In the genomic region with DNA sequence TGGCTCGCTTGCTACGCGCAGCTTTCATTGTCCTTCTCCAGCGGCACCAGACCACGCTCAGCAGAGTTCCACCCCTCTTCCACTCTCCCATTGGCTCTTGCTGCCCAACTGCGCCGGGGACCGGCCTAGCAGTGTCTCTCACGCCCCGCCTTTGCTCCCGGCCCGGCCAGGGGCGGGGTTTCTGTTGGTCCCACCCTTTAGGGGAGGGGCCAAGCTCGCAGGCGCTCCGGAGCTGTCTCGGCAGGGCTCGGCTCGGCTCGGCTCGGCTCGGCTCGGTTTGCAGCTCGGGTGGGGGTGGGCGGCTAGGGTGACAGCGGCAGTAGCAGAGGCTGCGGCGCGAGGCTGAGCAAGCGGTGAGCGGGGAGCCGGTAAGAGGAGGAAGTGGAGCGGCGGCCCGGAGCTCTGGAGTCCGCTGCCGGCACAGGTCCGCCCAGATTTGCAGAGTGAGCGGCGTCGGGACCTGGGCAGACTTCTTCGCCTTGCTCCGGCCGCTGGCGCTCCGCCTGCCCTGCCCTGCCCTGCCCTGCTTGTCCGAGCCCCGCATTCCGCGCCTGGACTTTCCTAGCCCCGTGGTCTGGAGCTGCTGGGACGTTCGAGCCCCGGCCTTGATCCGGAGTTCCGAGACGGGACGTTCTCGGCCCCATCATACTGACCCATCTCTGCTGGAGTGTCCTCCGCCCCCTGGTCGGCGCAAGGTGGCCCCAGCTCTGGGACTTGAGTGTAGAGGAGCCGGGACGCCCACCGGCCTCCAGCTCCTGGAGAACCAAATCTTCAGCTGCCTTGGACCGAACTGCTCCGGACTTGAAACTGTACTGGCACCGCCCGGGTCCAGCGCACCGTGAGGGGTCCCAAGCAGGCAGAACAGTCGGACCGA, we compare ENCODE assay signal across 8 mouse cellular contexts. TPM values are rescaled to one million over a fixed set of nuclear protein-coding genes. Genes with fewer than 3 reads are reported as not detected.
DNase-seq lines count a peak whose midpoint lies in the region; ATAC-seq and TF ChIP-seq lines count a peak whose summit lies in the region.

Gene Gdpd5, plus strand, starts transcription at position 201 of the 874 bp plus-strand sequence.

- H3K27ac ChIP-seq in embryonic facial prominence, embryonic 13.5 days, result peak within 1 kb of the TSS; percentile 97
- H3K27ac ChIP-seq in kidney, adult 2 months (ENCODE audit: insufficient read depth, low read depth, low read length), result peak within 1 kb of the TSS; percentile 57
- H3K27ac ChIP-seq in limb, embryonic 12.5 days, result peak within 1 kb of the TSS; percentile 95
- peak within 1 kb of the TSS; percentile 98 for H3K27ac ChIP-seq in midbrain, embryonic 15.5 days
- peak within 1 kb of the TSS; percentile 63 for H3K27ac ChIP-seq in spleen, adult 2 months (ENCODE audit: insufficient read depth, low read length)

- H3K4me2 ChIP-seq in embryonic facial prominence, embryonic 13.5 days, result peak within 1 kb of the TSS; percentile 96
- H3K4me2 ChIP-seq in limb, embryonic 12.5 days, result peak within 1 kb of the TSS; percentile 98
- H3K4me2 ChIP-seq in midbrain, embryonic 15.5 days, result peak within 1 kb of the TSS; percentile 85

- ATAC-seq in embryonic facial prominence, embryonic 13.5 days (ENCODE audit: insufficient number of reproducible peaks, insufficient read depth, low FRiP score, low TSS enrichment, low read depth), result peak; percentile 96
- peak; percentile 96 for ATAC-seq in limb, embryonic 12.5 days (ENCODE audit: insufficient number of reproducible peaks, insufficient read depth, low FRiP score, low TSS enrichment, low read depth)
- ATAC-seq in midbrain, embryonic 15.5 days (replicated peaks), result peak; percentile 96

- under 1% methylated on average over 73 of the region's 73 CpGs for WGBS in embryonic facial prominence, embryonic 13.5 days
- WGBS in kidney, adult 2 months, result 1% methylated on average over 73 of the region's 73 CpGs
- under 1% methylated on average over 73 of the region's 73 CpGs for WGBS in limb, embryonic 12.5 days
- WGBS in midbrain, embryonic 15.5 days, result under 1% methylated on average over 73 of the region's 73 CpGs
- under 1% methylated on average over 73 of the region's 73 CpGs for WGBS in spleen, adult 2 months

- H3K9ac ChIP-seq in embryonic facial prominence, embryonic 13.5 days, result peak within 1 kb of the TSS; percentile 82
- H3K9ac ChIP-seq in limb, embryonic 12.5 days (replicated peaks), result peak within 1 kb of the TSS; percentile 75
- peak within 1 kb of the TSS; percentile 87 for H3K9ac ChIP-seq in midbrain, embryonic 15.5 days

- peak within 1 kb of the TSS; percentile 65 for H3K4me3 ChIP-seq in embryonic facial prominence, embryonic 13.5 days
- H3K4me3 ChIP-seq in kidney, adult 2 months (ENCODE audit: insufficient read depth, low read depth, low read length), result peak within 1 kb of the TSS; percentile 64
- peak within 1 kb of the TSS; percentile 62 for H3K4me3 ChIP-seq in limb, embryonic 12.5 days (replicated peaks)
- peak within 1 kb of the TSS; percentile 83 for H3K4me3 ChIP-seq in midbrain, embryonic 15.5 days
- peak within 1 kb of the TSS; percentile 69 for H3K4me3 ChIP-seq in spleen, adult 2 months (ENCODE audit: extremely low read depth, insufficient read depth, insufficient read length)

- peaks cover 40% of the 10 kb centered on the region for H3K4me1 ChIP-seq in embryonic facial prominence, embryonic 13.5 days
- H3K4me1 ChIP-seq in kidney, adult 2 months (ENCODE audit: control insufficient read depth, insufficient read depth, low read length), result 0 out of 2 replicates have a peak, but pooled peaks cover 4% of the 10 kb centered on the region
- peaks cover 39% of the 10 kb centered on the region for H3K4me1 ChIP-seq in limb, embryonic 12.5 days (replicated peaks)
- peaks cover 49% of the 10 kb centered on the region for H3K4me1 ChIP-seq in midbrain, embryonic 15.5 days
- no peaks in the 10 kb centered on the region for H3K4me1 ChIP-seq in spleen, adult 2 months (ENCODE audit: control insufficient read depth, insufficient read depth, insufficient read length)

- H3K9me3 ChIP-seq in embryonic facial prominence, embryonic 13.5 days, result no peaks in the 10 kb centered on the region
- H3K9me3 ChIP-seq in limb, embryonic 12.5 days, result 0 out of 2 replicates have a peak, but pooled peaks cover 2% of the 10 kb centered on the region
- no peaks in the 10 kb centered on the region for H3K9me3 ChIP-seq in midbrain, embryonic 15.5 days

- no peaks in the 10 kb centered on the region for H3K36me3 ChIP-seq in embryonic facial prominence, embryonic 13.5 days
- H3K36me3 ChIP-seq in kidney, adult 2 months (ENCODE audit: control insufficient read depth, insufficient read depth, low read length), result no peaks in the 10 kb centered on the region
- 0 out of 2 replicates have a peak, but pooled peaks cover 3% of the 10 kb centered on the region for H3K36me3 ChIP-seq in limb, embryonic 12.5 days
- H3K36me3 ChIP-seq in midbrain, embryonic 15.5 days (replicated peaks), result no peaks in the 10 kb centered on the region
- H3K36me3 ChIP-seq in spleen, adult 2 months (ENCODE audit: control insufficient read depth, insufficient read depth, low read length), result no peaks in the 10 kb centered on the region

- H3K27me3 ChIP-seq in embryonic facial prominence, embryonic 13.5 days, result peaks cover 17% of the 10 kb centered on the region
- no peaks in the 10 kb centered on the region for H3K27me3 ChIP-seq in kidney, adult 2 months (replicated peaks; ENCODE audit: control insufficient read depth, insufficient read depth, low read length)
- peaks cover 19% of the 10 kb centered on the region for H3K27me3 ChIP-seq in limb, embryonic 12.5 days
- no peaks in the 10 kb centered on the region for H3K27me3 ChIP-seq in midbrain, embryonic 15.5 days (replicated peaks)
- H3K27me3 ChIP-seq in spleen, adult 2 months (ENCODE audit: control insufficient read depth, insufficient read depth, low read length), result 0 out of 2 replicates have a peak, but pooled peaks cover 6% of the 10 kb centered on the region

- DNase-seq in 3134 (ENCODE audit: extremely low read depth, insufficient read length, low spot score), result peak; percentile 97
- DNase-seq in adrenal gland, postnatal 36 days, result peak; percentile 100
- DNase-seq in heart, adult 18-20 months, result peak; percentile 99 to 100
- peak; percentile 99 for DNase-seq in kidney, adult 2 months
- DNase-seq in spleen, adult 2 months (ENCODE audit: low read depth in 1 of 2, low spot score in 2 of 2), result peak; percentile 85 to 98

- TF ChIP-seq CTCF in kidney, adult 2 months (conservative IDR thresholded peaks at IDR 0.05; ENCODE audit: insufficient read depth, insufficient read length, low read depth, low read length), result no peak
- TF ChIP-seq CTCF in spleen, adult 2 months (IDR thresholded peaks at IDR 0.05; ENCODE audit: extremely low read depth, insufficient read depth, insufficient read length, insufficient replicate concordance), result no peak

- no peak for TF ChIP-seq POLR2A in kidney, adult 2 months (IDR thresholded peaks at IDR 0.05; ENCODE audit: low read depth, low read length)
- TF ChIP-seq POLR2A in spleen, adult 2 months (IDR thresholded peaks at IDR 0.05; ENCODE audit: low read depth, low read length), result no peak

RNA-seq across cellular contexts. Expression of gene Gdpd5, which starts in this region (rescaled TPM):
- total RNA-seq in adrenal gland, postnatal 36 days (2021), result 1 to 10 TPM; 7.5 to 7.6 TPM
- polyA plus RNA-seq in embryonic facial prominence, embryonic 13.5 days (2015; fragmentation: Nextera tagmentation; extraction: Ambion mirVana), result 10.8 and 11.3 TPM in 2 replicates
- total RNA-seq in heart, adult 18-20 months (2021), result 10 to 100 TPM; 21.9 to 27.0 TPM
- polyA plus RNA-seq in kidney, adult 2 months (2012; rRNA removed), result 10.4 and 11.5 TPM in 2 replicates
- 11.2 and 12.2 TPM in 2 replicates for polyA plus RNA-seq in limb, embryonic 12.5 days (2016; fragmentation: Nextera tagmentation; extraction: Ambion mirVana)
- polyA plus RNA-seq in midbrain, embryonic 15.5 days (2015; fragmentation: Nextera tagmentation; extraction: Ambion mirVana), result 51.8 and 53.3 TPM in 2 replicates
- polyA plus RNA-seq in spleen, adult 2 months (2012; rRNA removed), result 12.0 and 14.8 TPM in 2 replicates

Comparison
In these comparisons a context has a peak if more than half of its experiments do, and no peak if none do; other contexts are left out.
1. Peak in every context shown above with its lines: DNase-seq, ATAC-seq, H3K4me3 ChIP-seq and H3K27ac ChIP-seq.